Mouse (Mus musculus): ENCODE data around the gene Gm43302. TPM values are rescaled to one million over a fixed set of nuclear protein-coding genes. Genes with fewer than 3 reads are reported as not detected.
"Not testable (repeated sequence)": the region's sequence is repeated elsewhere in the genome, so short reads cannot be mapped to it uniquely, and the experiment has no call there.

Gene Gm43302
- total RNA-seq, 1 experiment from 2014 or later = 0.39 TPM

- DNase-seq = not testable (repeated sequence)
These were observed 95.5 kb downstream of the Gm43302 start for GRCm38 (mm10) chr5:105197915-105198560.

- not testable (repeated sequence) for DNase-seq
These were observed 97.2 kb downstream of the Gm43302 start for GRCm38 (mm10) chr5:105196308-105196707.

- DNase-seq = not testable (repeated sequence)
These were observed 101.0 kb downstream of the Gm43302 start for GRCm38 (mm10) chr5:105192536-105192935.

- no peak for DNase-seq
These were observed 112.0 kb downstream of the Gm43302 start for GRCm38 (mm10) chr5:105181446-105181845.

Other genes with a start within 250 kb of the Gm43302 start
- gene Gbp9, start 154.2 kb downstream of the Gm43302 start, total RNA-seq (2021) = 6.0 and 8.3 TPM in 2 replicates
- 0.12 TPM in 1 of 2 replicates, not detected in the other for gene Gbp8, start 154.2 kb downstream of the Gm43302 start, total RNA-seq (2021)
- gene Gbp4, start 154.1 kb downstream of the Gm43302 start, total RNA-seq (2021) = 4.0 and 4.7 TPM in 2 replicates
- not detected in 2 replicates for gene Gbp10, start 54.2 kb downstream of the Gm43302 start, total RNA-seq (2021)
- 5.3 and 6.3 TPM in 2 replicates for gene Gbp6, start within 50 bp of the Gm43302 start, total RNA-seq (2021)
- 122 and 136 TPM in 2 replicates for gene Lrrc8b, start 122.1 kb upstream of the Gm43302 start, total RNA-seq (2021)
- 16.5 and 36.8 TPM in 2 replicates for gene Lrrc8c, start 225.7 kb upstream of the Gm43302 start, total RNA-seq (2021)